Mouse (Mus musculus) erythroblast, embryonic 14.5 days (primary cell): Measurements from ENCODE around the gene Gata2. TPM values are rescaled to one million over a fixed set of nuclear protein-coding genes. Genes with fewer than 3 reads are reported as not detected.

Source experiments
- H3K27me3 ChIP-seq: 2 replicates; pipeline ENCODE4 v1.6.1; 2012; ENCODE audit warnings: inconsistent platforms; ENCODE audit not compliant: control insufficient read depth
- H3K36me3 ChIP-seq: 2 replicates; pipeline ENCODE4 v1.6.1; 2012; ENCODE audit warnings: mild to moderate bottlenecking, inconsistent platforms; ENCODE audit not compliant: control insufficient read depth
- H3K4me1 ChIP-seq: 2 replicates; pipeline ENCODE4 v1.6.1; 2012; ENCODE audit warnings: inconsistent platforms; ENCODE audit not compliant: control insufficient read depth
- H3K4me3 ChIP-seq: replicated peaks from 2 replicates; pipeline ENCODE3; 2012; ENCODE audit warnings: moderate library complexity, mild to moderate bottlenecking, inconsistent platforms
- H3K9me3 ChIP-seq: 2 replicates; pipeline ENCODE4 v1.6.1; 2012; ENCODE audit warnings: low read length, inconsistent platforms, mixed read lengths; ENCODE audit not compliant: control insufficient read depth
- GATA1 ChIP-seq: IDR thresholded peaks from 2 replicates; pipeline ENCODE4 v1.6.1; 2012; ENCODE audit warnings: low read length, inconsistent platforms, mixed read lengths
- TAL1 ChIP-seq: IDR thresholded peaks from 3 replicates; pipeline ENCODE4 v1.6.1; 2012; ENCODE audit warnings: low read length, inconsistent platforms, mixed read lengths
- polyA plus RNA-seq: library from polyadenylated mRNA; stranded (reverse); fragments of >175 nt; gene quantifications from 2 replicates; pipeline ENCODE4 v1.2.3, GENCODE M21; 2012

The Gata2 gene
- polyA plus RNA-seq, 1 experiment = 0.82 TPM

DNA sequence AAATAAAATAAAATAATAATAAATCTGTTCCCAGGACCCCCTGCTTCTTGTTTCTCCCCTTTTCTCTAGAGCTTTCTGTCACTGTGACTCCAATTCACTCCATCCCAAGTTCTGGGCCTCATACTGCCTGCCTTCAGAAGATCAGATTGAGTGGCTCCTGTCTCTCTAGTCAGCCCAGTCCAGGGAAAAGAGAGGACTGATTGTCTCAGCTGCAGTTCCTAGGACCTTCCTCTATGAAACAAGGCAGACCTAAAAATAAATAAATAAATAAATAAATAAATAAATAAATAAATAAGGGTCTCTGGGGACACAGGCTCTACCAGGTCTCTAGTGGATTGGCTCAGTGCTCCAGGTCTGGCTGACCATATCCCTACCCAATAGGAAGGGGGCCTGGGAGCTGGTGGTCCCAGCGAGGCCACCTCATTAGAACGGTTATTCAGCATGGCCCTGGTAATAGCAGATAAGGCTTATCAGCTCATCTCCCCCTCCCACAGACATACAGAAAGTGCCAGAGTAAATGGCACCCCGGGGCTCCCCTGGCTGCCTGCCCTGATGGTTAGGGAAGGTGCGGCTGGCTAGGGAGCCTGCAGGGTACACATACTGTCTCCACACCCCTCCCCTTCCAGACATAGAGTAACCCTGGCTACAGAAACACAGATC is 2.1 kb upstream of the Gata2 start:
- no peaks in the 10 kb centered on the region for H3K36me3 ChIP-seq
- H3K9me3 ChIP-seq = no peaks in the 10 kb centered on the region; the same call in 1 of the 2 replicates
- H3K4me3 ChIP-seq = no peak overlapping the region
- H3K4me1 ChIP-seq = peaks cover 34% of the 10 kb centered on the region
- H3K27me3 ChIP-seq = peaks cover 97% of the 10 kb centered on the region
- TF ChIP-seq GATA1 (no peak), TAL1 (no peak)

- H3K36me3 ChIP-seq = no peaks in the 10 kb centered on the region
- H3K9me3 ChIP-seq = no peaks in the 10 kb centered on the region; the same call in 1 of the 2 replicates
- no peak overlapping the region for H3K4me3 ChIP-seq
- H3K4me1 ChIP-seq = peaks cover 37% of the 10 kb centered on the region
- TF ChIP-seq TAL1 (no peak), GATA1 (no peak)
- peaks cover 100% of the 10 kb centered on the region for H3K27me3 ChIP-seq
Observed at GRCm38 (mm10) chr6:88192756-88193155, 935 bp upstream of the Gata2 start.

DNA sequence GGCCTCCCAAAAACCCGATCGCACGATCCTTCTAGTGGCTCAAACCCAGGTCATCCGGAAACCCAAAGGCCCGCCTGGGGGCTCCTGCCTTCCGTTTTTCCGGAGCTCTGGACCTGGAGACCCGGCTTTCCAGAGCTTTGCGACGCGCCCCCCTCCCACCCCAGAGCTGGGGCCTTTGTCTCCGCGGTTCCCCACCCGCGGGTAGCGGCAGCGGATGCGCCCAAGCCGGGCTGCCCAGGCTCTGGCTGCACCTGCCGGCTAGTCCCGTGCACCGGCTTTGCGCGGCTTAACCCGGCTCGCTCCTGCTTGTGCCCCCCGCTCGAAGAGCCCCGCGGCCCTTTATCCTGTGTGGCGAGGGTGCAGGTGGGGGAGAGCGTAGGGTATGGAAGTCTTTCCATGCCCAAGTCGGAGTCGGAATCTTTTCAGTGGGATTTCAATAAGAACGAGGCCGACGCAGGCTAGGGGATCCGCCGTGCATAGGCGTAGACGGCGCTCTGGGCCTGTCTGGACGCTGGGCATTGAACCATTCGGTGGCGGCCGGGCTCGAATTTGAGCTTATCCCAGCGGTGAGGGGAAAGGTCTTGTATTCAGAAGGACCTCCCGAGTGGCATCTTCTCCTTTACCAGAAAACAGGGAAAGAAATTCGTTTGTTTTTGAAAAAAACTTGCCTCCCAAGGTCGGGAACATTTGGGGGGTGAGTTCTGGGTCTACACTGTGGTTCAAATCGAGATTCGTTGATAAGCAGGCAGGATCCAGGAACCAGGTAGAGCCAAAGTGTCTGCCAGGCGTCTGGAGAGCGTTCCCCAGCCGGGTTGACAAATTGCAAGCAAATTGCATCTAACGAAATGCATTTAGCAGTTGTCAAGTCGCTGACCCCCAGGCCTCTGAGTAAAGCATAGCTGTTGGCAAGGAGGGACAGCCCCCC is 624 bp downstream of the Gata2 start:
- Histone ChIP-seq H3K27me3 (peaks cover 100% of the 10 kb centered on the region), H3K4me1 (peaks cover 46% of the 10 kb centered on the region), H3K9me3 (no peaks in the 10 kb centered on the region; the same call in 1 of the 2 replicates), H3K36me3 (no peaks in the 10 kb centered on the region), H3K4me3 (no peak overlapping the region)
- TF ChIP-seq TAL1 (no peak), GATA1 (no peak)

DNA sequence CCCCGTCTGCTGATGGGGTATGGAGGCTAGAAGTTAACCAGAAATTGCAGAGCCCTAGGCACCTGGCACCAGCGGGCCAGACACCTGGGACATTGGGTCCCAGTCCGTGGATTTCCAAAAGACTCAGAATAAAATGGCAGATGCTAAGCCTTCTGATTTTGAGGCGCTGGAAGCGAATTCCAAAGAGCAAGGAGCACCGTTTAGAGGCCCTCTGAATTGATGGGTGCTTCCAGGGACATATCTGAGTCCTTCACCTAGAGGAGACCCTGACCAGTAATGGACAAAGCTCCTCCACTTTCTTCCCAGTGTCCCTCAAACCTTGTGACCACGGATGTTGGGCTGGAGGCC is 1.3 kb downstream of the Gata2 start:
- H3K4me3 ChIP-seq = no peak overlapping the region
- H3K4me1 ChIP-seq = peaks cover 42% of the 10 kb centered on the region
- no peaks in the 10 kb centered on the region; the same call in 1 of the 2 replicates for H3K9me3 ChIP-seq
- H3K27me3 ChIP-seq = peaks cover 100% of the 10 kb centered on the region
- no peak for TF ChIP-seq GATA1
- no peak for TF ChIP-seq TAL1
- H3K36me3 ChIP-seq = no peaks in the 10 kb centered on the region

DNA sequence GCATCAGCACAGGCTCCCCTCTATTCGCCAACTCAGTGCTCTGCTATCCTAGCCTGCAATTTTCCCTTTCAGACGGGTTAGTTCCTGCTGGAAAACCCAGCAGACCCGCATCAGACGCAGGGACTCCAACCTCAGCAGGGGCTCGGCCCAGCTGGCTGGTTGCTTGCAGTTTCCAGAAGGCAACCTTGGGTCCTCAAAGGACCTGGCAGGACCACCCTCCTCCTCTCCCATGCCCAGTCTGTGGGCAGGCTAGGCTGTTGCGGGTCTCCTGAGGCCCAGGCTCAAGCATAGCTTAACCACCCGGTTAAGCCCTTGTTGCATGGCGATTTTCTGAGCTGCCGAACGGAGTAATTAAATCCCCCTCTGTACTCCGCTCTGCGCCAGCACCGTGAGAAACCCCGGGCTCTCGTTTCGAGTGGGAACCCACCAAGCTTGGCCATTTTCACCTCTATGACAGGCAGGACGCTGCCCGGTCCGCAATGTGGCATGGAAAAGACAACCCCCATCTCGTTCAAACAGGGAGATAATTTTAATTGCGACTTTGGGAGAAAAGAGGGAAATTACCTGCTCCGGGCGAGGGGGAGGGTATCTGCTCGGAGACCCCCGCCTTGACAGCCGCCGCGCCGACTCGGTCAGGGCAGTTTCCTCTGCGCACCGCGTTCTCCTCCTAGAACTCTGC is 2.5 kb downstream of the Gata2 start:
- Histone ChIP-seq H3K27me3 (peaks cover 100% of the 10 kb centered on the region), H3K9me3 (no peaks in the 10 kb centered on the region; the same call in 1 of the 2 replicates), H3K4me1 (peaks cover 32% of the 10 kb centered on the region), H3K36me3 (no peaks in the 10 kb centered on the region), H3K4me3 (no peak overlapping the region)
- TF ChIP-seq TAL1 = no peak
- no peak for TF ChIP-seq GATA1

- TF ChIP-seq TAL1 = no peak
- no peak for TF ChIP-seq GATA1
- no peaks in the 10 kb centered on the region for H3K36me3 ChIP-seq
- H3K4me1 ChIP-seq = peaks cover 29% of the 10 kb centered on the region
- peaks cover 100% of the 10 kb centered on the region for H3K27me3 ChIP-seq
- H3K9me3 ChIP-seq = no peaks in the 10 kb centered on the region; the same call in 1 of the 2 replicates
- H3K4me3 ChIP-seq = no peak overlapping the region
Observed at GRCm38 (mm10) chr6:88196733-88197312, 3.1 kb downstream of the Gata2 start.

DNA sequence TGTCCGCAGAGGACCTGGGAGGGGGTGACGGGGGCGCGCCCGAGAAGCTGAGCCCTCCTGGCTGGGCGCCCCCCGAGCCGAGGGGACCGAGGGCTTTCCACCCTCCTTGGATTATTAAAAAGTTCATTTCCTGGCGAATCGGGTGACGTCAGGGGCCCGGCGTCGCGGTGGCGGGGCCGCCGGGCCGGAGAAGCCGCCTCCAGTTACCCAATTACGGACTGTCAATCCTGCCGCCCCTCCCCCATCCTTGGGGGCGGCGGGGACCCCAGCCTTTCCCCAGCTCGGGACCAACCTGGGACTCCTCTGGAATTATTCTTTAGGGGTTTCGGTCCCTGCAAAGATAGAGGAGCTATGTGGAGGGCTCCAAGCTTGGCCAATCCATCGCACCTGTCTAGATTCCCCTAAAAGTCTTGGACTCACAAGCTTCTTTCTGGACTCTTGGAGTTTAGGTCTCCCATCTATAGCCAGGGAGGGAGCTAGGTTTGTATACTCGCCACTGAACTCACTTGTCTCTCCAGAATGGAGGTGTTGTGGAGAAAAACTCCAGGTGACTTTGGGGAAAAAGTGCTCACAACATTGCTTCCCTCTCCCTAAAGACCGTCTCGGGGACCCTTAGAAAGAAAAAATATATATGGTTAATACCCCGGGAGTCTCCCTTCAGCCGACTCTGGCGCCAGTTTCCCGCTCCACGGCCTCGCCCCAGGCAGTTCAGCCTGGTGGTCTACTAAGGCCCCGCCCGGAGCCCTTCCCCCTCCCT is 3.8 kb downstream of the Gata2 start:
- Histone ChIP-seq H3K4me3 (no peak overlapping the region), H3K36me3 (no peaks in the 10 kb centered on the region), H3K4me1 (peaks cover 30% of the 10 kb centered on the region), H3K9me3 (no peaks in the 10 kb centered on the region; the same call in 1 of the 2 replicates), H3K27me3 (peaks cover 100% of the 10 kb centered on the region)
- TF ChIP-seq GATA1 (no peak), TAL1 (no peak)

DNA sequence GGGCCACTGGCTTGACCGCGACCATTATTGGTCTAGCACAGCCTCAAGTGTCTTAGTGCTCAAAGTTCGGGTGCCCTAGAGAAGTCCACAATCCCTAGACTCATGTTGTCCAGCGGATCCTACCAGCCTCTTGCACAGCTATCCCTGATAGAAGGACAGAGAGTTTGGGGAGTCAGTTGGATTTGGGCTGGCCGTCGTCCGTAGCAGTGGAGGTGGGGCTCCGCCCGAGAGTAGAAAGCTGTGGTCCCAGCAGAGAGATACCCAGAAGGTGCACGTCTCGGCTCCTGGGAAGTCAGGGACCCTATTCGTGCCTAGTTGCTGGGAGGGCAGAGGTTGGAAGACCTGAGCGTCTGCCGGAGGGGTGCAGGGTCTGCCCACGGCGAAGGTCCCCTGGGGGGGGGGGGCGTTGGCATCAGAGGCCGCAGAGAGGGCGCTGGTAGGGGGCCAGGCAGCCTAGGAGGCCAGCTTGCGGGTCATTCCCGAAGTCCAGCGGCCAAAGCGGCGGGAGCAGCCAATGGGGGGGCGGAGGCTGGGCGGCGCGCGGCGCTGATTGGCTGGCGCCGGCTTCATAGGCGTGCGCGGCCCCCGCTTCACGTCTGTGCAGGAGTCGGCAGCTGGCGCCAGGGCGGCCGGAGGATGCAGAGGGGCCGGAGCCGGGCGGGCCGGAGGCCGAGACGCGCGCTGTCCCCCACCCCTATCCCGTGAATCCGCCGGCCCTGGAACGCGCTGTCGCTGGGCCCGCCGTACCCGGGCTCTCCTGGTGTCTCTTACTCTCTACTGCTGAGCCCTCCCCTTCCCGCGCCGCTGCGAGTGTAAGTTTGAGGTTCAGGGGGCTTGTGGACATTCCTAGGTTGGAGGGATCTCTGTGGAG is 4.6 kb downstream of the Gata2 start:
- no peaks in the 10 kb centered on the region for H3K36me3 ChIP-seq
- H3K4me3 ChIP-seq = peak overlapping the region; percentile 35
- peaks cover 33% of the 10 kb centered on the region for H3K4me1 ChIP-seq
- no peaks in the 10 kb centered on the region; the same call in 1 of the 2 replicates for H3K9me3 ChIP-seq
- TF ChIP-seq GATA1 (no peak), TAL1 (no peak)
- peaks cover 100% of the 10 kb centered on the region for H3K27me3 ChIP-seq
